Mouse (Mus musculus): ENCODE measurements at regions not wholly inside any gene's neighbourhood (a gene's known extent, or its start where the extent isn't known, plus 50 kb on each side); places are given as distances from the start of the nearest gene placed in this dataset.

GRCm38 (mm10) chr11:34977861-34978260 lies 143.2 kb upstream of the Slit3 start:
- intact Hi-C loops (cut with DNase I), result no loop called here

GRCm38 (mm10) chr11:34975771-34976302 lies 142.4 kb upstream of the Spdl1 start:
- intact Hi-C loops (cut with DNase I), result no loop called here

- intact Hi-C loops (cut with DNase I), result no loop called here
These were observed 140.1 kb upstream of the Spdl1 start for GRCm38 (mm10) chr11:34973467-34973921.

GRCm38 (mm10) chr11:34973012-34973411 lies 139.6 kb upstream of the Spdl1 start:
- intact Hi-C loops (cut with DNase I), result no loop called here

GRCm38 (mm10) chr11:34959291-34959690 lies 125.8 kb upstream of the Spdl1 start:
- intact Hi-C loops (cut with DNase I), result no loop called here

GRCm38 (mm10) chr11:34941486-34942456 lies 108.3 kb upstream of the Spdl1 start:
- intact Hi-C loops (cut with DNase I), result no loop called here

- intact Hi-C loops (cut with DNase I), result no loop called here
These were observed 106.7 kb upstream of the Spdl1 start for GRCm38 (mm10) chr11:34940151-34940550.

- intact Hi-C loops (cut with DNase I), result no loop called here
These were observed 105.6 kb upstream of the Spdl1 start for GRCm38 (mm10) chr11:34939002-34939401.

- intact Hi-C loops (cut with DNase I), result no loop called here
These were observed 98.8 kb upstream of the Spdl1 start for GRCm38 (mm10) chr11:34932191-34932590.

- intact Hi-C loops (cut with DNase I), result no loop called here
These were observed 83.7 kb upstream of the Spdl1 start for GRCm38 (mm10) chr11:34917175-34917574.

- intact Hi-C loops (cut with DNase I), result no loop called here
These were observed 76.4 kb upstream of the Spdl1 start for GRCm38 (mm10) chr11:34909841-34910240.

GRCm38 (mm10) chr11:34904271-34904670 lies 70.8 kb upstream of the Spdl1 start:
- intact Hi-C loops (cut with DNase I), result no loop called here

- intact Hi-C loops (cut with DNase I), result no loop called here
These were observed 66.0 kb upstream of the Spdl1 start for GRCm38 (mm10) chr11:34899400-34899799.

- intact Hi-C loops (cut with DNase I), result no loop called here
These were observed 62.2 kb upstream of the Spdl1 start for GRCm38 (mm10) chr11:34895624-34896023.

GRCm38 (mm10) chr11:34888374-34889136 lies 55.1 kb upstream of the Spdl1 start:
- intact Hi-C loops (cut with DNase I), result loop anchor here (10.0 kb wide), 1 partner anchor 516 kb away; no protein-coding TSS in a partner anchor

GRCm38 (mm10) chr11:34887587-34887986 lies 54.1 kb upstream of the Spdl1 start:
- intact Hi-C loops (cut with DNase I), result loop anchor here (10.0 kb wide), 1 partner anchor 517 kb away; no protein-coding TSS in a partner anchor
